Mouse (Mus musculus) CD4-positive helper T cell, adult 2 months (primary cell): ENCODE data around the gene Adap1.
A peak's percentile ranks its signal among the peaks of the same experiment; 100 is the strongest.
"Not testable (repeated sequence)": the region's sequence is repeated elsewhere in the genome, so short reads cannot be mapped to it uniquely, and the experiment has no call there.

ENCODE experiments used
- DNase-seq: peaks from one replicate; pipeline ENCODE4 v3.0.0-alpha.2; 2012; ENCODE audit warnings: low read depth, missing footprints, low spot score

Adap1 gene

GRCm38 (mm10) chr5:139351134-139351533 lies 25.7 kb upstream of the Adap1 start, which contains the start of gene Cox19:
Cox19 (minus strand) TSS chr5:139351418.
- no peak for DNase-seq

DNA sequence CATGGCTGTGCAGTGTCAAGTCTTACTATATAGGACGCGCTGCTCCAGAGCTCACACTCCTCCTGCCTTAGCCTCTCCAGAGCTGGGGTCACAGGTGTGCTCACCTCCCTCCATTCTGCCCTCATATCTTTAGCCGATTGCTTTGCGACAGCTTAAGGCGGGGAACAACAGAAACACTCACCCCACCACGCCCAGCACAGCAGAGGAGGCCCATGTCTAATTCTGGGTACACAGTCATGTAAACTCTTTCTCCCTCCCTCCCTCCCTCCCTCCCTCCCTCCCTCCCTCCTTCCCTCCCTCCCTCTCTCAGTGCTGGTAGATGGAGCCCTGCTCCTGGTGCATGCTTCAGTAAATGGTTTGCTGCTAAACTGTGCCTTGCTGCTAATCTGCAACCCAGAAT lies 24.3 kb upstream of the Adap1 start:
- no peak for DNase-seq

DNA sequence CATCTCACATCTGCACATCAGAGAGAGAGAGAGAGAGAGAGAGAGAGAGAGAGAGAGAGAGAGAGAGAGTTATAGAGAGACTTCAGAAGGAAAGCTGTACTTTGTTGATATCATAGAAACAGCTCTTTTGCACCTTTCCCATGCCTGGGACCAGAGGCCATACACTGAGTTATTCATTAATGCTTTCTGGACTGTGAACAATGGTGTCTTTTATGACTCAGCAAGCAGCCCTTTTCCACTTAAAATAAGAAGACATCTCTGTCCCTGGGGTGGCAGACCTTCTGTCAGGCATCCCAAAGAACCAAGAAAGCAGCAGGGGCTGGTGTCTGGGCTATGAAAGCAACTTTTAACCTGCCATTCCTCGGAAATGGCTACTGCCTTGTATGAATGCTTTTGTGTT lies 21.8 kb upstream of the Adap1 start:
- DNase-seq = no peak

DNA sequence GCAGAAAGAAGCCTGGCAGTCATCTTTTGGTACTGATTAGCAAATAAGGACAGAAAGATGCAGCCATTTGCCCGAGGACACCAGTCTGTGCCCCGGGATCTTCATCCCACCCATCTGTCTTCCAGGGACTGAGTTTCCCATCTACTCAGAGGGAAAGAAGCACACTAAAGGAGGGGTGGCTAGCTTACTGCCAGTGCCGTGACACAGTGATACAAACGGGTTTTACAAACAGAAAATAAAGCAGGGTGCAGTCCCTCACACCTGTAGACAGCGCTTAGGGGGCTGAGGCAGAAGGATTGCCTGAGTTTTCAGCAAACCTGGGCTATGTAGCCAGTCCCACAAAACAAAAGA lies 19.9 kb upstream of the Adap1 start:
- no peak for DNase-seq

DNA sequence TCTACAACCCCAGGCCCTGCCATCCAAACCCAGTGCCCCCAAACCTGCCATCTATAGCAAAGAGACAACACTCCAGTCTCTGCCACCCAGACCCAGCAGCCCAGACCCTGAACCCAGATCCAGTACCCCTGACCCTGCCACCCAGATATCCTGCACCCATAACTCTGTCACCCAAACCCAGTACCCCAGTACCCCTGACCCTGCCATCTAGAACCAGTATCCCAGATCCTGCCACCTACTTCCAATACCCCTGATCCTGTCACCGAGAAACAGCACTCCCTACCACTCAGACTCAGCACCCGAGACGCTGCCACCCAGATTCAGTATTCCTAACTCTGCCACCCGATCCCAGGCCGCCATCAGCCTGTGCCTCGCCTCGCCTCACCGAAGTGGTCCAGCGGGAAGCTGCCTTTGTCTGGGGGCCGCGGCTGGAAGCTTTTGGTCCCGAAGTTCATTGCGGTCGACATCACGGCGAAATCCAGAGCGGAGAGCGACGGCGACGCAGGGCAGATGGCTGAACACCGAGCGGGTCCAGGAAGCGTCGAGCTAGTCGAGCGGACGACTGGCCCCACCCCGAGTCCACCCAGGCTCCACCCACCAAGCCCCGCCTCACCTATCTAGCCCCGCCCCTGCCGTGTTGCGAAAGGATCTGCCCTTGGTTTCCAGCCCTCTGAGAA lies 19.4 kb upstream of the Adap1 start:
- DNase-seq = peak; percentile 92

DNA sequence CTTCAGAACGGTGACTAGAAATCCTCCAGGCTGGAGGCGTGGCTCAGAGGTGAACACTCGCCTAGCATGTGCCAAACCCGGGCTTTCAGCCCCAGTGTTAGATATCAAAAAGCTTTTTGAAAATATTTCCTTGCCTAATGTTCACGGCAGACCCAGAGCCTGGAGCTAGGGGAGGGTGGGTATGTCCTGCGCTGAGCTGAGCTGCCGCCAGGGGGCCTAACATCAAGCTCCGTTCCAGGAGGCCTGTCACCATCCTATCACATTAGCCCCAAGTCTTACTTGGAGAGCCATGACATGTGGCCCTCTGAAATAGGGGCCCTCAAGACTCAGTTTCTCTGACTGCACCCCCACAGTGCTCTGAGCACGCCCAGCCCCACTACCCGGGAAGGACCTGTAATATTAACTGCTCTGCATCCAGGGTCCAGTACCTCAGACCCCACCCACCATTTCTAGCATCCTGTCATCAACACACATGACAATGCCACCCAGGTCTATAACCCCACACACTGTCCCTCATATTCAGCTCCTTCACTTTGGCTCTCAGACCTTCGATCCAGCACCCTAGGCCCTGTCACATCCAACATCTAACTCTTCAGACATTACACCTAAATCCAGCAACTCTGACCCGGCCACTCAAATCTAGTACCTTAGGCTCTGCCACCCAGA lies 18.7 kb upstream of the Adap1 start:
- DNase-seq = peak; percentile 84

- no peak for DNase-seq
These were observed 13.5 kb upstream of the Adap1 start for GRCm38 (mm10) chr5:139338891-139339290.

DNA sequence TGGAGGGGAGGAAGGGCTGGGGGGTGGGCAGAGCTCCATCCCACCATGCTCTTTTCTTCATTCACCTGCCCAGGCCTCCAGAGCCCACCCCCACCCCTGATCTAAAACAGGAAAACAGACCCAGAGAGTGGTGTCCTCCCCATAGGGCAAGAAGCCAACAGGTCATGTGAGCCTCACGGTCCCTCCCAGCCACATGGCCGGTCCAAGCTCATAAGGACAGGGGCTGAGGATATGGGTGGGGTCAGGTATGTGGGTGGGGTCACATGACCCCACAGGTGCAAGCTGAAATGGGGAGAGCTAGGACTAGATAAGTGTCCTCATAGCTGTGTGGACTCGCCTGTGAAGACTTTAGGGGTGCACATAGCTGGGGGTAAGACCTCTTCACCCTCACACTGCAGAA lies 13.0 kb upstream of the Adap1 start:
- no peak for DNase-seq

DNA sequence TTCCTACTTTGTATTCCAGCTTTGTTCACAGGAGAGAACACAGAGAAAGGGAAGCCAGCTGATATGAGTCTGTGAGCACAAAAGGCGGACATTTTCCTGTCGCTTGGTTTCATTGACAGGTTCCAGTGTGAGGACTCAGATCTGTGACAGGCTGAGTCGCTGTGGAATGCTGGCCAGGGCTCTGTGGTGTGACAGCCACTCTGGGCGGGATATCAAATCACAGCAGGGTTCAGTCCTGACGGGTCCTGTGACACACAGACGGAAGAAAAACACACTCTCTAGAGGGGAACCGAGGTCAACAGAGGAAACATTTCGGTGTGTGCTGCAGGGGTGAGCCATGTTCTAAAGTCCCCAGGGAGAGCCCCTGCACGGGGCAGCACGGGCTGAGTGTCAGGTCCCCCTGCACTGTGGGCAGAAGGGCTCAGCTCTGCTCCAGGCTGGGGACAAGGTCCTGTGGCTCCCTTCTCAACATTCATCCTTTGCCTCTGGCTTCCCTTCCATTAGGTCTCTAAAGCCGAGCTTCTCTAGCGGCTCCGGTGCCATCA lies 12.5 kb upstream of the Adap1 start:
- DNase-seq = no peak

- no peak for DNase-seq
These were observed 10.2 kb upstream of the Adap1 start for GRCm38 (mm10) chr5:139335634-139336033.

- DNase-seq = not testable (repeated sequence)
These were observed 9.0 kb upstream of the Adap1 start for GRCm38 (mm10) chr5:139334394-139334793.

GRCm38 (mm10) chr5:139333301-139334013 lies 8.0 kb upstream of the Adap1 start:
- DNase-seq = no peak

- no peak for DNase-seq
These were observed 7.3 kb upstream of the Adap1 start for GRCm38 (mm10) chr5:139332590-139333272.

DNA sequence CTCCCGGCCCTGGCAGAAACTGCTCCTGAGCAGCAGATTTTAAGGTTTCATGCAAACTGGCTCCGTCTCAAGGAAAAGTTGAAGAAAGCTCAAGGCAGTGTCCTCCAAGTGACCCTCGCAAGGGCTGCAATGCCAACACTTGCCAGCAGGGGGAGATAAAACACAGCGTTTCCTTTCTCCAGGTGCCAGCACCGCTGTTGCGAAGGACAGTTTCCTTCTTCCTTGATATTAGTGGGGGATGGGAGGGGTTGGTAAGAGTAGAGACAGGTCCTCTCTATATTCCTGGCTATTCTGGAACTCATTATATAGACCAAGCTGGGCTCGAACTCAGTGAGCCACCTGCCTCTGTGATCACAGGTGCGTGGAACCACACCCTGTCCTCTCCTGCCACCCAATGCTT lies 6.3 kb upstream of the Adap1 start:
- DNase-seq = peak; percentile 56

DNA sequence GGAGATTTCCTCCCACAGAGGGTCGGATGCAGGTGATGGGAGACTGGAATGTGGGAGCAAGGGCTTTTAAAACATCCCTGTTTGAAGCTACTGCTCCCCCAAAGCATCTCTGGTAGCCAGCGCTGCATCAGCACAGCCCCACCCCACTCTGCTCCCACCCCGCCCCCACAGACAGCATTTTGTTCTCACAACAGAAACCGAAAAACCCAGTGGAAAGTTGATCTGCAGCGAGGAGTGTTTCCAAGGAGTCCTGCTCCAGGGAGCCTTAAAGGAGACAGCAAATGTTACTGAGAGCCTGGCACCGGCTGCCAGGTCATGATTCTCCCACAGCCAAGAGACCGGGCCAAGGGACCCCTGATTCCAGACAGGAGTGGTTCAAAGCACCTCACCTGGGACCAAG lies 5.3 kb upstream of the Adap1 start:
- no peak for DNase-seq

DNA sequence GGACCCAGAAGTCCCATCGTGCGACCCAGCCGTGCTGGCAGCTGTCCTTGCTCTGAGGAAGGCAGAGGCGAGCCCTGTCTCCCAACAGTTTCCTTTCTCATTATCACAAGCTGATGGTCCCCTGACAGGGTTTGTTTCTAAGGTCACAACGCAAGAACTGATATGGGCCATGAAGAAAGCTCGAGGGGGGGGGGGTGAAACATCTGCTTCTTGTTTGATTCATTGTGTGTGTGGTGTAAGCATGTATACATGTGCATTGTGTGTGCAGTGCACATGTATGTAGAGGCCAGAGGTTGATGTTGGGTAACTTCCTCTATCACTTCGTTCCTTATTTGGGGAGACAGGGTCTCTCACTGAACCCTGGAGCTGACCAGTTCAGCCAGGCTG lies 2.2 kb upstream of the Adap1 start:
- no peak for DNase-seq

DNA sequence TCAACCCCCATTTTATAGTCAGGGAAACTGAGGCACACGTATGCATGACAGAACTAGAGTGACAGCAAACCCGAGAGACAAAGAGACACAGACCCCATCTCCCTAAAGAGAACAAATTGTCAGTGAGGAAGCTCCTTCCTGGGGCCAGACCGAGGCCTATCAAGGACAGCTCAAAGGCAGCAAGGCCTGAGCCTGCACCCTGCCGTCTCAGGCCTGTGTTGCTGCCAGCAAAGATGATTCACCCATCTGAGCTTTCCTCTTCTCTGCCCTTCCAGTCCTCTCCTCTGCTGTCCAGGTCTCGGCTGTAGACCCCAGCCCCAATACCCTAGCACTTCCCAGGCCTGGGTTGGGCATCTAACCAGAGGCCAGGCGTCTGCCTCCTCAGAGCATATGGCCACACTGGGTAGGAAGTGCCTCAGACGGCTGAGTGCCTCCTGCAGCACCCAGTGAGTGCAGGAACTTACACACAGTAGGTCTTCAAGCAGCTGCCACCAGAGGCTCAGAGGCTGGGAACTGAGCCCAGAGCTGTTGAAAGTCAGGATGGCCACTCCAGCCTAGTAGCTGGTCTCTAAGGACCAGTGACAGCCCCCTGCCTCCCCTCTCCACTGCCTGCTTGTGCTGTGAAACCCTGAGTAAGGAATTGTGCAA lies 1.7 kb upstream of the Adap1 start:
- DNase-seq = no peak

- DNase-seq = peak; percentile 39
These were observed 782 bp upstream of the Adap1 start for GRCm38 (mm10) chr5:139326111-139326696.

DNA sequence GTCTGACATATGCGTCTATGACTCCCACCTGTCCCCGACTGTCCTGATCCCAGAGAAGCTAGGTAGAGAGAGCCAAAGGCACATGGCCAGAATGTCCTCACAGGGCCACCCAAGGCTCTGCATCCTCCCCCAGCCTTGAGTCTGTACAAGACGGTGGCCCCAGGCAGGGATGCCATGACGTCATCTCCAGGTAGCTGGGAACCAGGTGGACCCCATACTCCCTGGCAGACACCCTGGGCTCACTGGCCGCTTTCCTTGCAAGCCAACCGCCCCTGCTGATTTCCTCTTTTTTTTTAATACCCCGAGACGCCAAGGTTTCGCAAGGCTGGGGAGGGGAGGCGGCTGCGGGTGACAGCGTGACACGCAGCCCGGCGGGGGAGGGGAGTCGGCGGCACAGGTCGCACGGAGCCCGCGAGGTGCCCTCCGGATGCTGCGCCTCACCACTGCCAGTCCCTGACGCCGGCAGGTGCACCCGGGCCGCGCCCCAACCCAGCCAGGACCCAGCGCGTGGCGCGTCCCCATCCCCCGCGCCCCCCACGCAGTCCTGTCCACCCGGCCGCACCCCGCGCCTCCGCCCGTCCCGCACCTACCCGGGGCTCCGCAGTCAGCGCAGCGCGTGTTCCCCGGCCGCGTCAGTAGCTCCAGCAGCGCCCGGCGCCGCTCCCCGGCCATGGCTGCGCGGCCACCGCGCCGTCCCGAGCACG lies 579 bp downstream of the Adap1 start:
- peak; percentile 79 for DNase-seq

GRCm38 (mm10) chr5:139324045-139324491 lies 1.4 kb downstream of the Adap1 start:
- DNase-seq = no peak
